Mouse (Mus musculus): ENCODE measurements around the gene Reck. TPM values are rescaled to one million over a fixed set of nuclear protein-coding genes. Genes with fewer than 3 reads are reported as not detected.

Reck gene
- polyA plus RNA-seq, 1 experiment from 2014 or later, result 2.3 TPM

GRCm38 (mm10) chr4:43968650-43969049 lies 93.3 kb downstream of the Reck start:
- peaks cover 18% of the 10 kb centered on the region for H3K36me3 ChIP-seq (replicated peaks; ENCODE audit: insufficient read depth, low read length)
- H3K4me2 ChIP-seq (ENCODE audit: low read depth, low read length), result no peak overlapping the region
- H3K4me1 ChIP-seq (ENCODE audit: insufficient read depth), result peaks cover 72% of the 10 kb centered on the region
- no peak overlapping the region for H3K9ac ChIP-seq (replicated peaks)
- ATAC-seq, result no peak
- DNase-seq, result no peak
- TF ChIP-seq CTCF (IDR thresholded peaks at IDR 0.05; ENCODE audit: low read depth), result no peak
- TF ChIP-seq EP300 (IDR thresholded peaks at IDR 0.05; ENCODE audit: low read depth), result no peak
- WGBS (ENCODE audit: insufficient replicate concordance), result 86% methylated on average over 13 of the region's 13 CpGs
- H3K9me3 ChIP-seq (ENCODE audit: low read length), result no peaks in the 10 kb centered on the region
- no peaks in the 10 kb centered on the region for H3K27me3 ChIP-seq (ENCODE audit: insufficient read depth, low read length)
- no peak overlapping the region; the same call in 1 of the 2 replicates for H3K27ac ChIP-seq (ENCODE audit: low read depth)
- H3K4me3 ChIP-seq (ENCODE audit: low read depth, low read length), result no peak overlapping the region

GRCm38 (mm10) chr4:43969373-43969772 lies 94.0 kb downstream of the Reck start:
- 0 out of 2 replicates have a peak overlapping the region, but pooled peaks have one; percentile 16 for H3K9ac ChIP-seq (replicated peaks)
- DNase-seq (no peak), ATAC-seq (no peak)
- no peak overlapping the region for H3K4me3 ChIP-seq (ENCODE audit: low read depth, low read length)
- no peaks in the 10 kb centered on the region for H3K27me3 ChIP-seq (ENCODE audit: insufficient read depth, low read length)
- H3K4me2 ChIP-seq (ENCODE audit: low read depth, low read length), result no peak overlapping the region
- 39% methylated on average over 4 of the region's 4 CpGs for WGBS (ENCODE audit: insufficient replicate concordance)
- H3K27ac ChIP-seq (ENCODE audit: low read depth), result peak overlapping the region; percentile 34; the same call in 1 of the 2 replicates
- H3K4me1 ChIP-seq (ENCODE audit: insufficient read depth), result peaks cover 72% of the 10 kb centered on the region
- no peaks in the 10 kb centered on the region for H3K9me3 ChIP-seq (ENCODE audit: low read length)
- H3K36me3 ChIP-seq (replicated peaks; ENCODE audit: insufficient read depth, low read length), result peaks cover 20% of the 10 kb centered on the region
- TF ChIP-seq EP300 (IDR thresholded peaks at IDR 0.05; ENCODE audit: low read depth), result no peak
- TF ChIP-seq CTCF (IDR thresholded peaks at IDR 0.05; ENCODE audit: low read depth), result no peak

- DNase-seq (no peak), ATAC-seq (no peak)
- Histone ChIP-seq H3K9me3 (ENCODE audit: low read length) (no peaks in the 10 kb centered on the region), H3K36me3 (replicated peaks; ENCODE audit: insufficient read depth, low read length) (peaks cover 20% of the 10 kb centered on the region), H3K27ac (ENCODE audit: low read depth) (peak overlapping the region; percentile 16; the same call in 1 of the 2 replicates), H3K4me1 (ENCODE audit: insufficient read depth) (peaks cover 66% of the 10 kb centered on the region), H3K4me3 (ENCODE audit: low read depth, low read length) (no peak overlapping the region), H3K27me3 (ENCODE audit: insufficient read depth, low read length) (no peaks in the 10 kb centered on the region), H3K9ac (replicated peaks) (no peak overlapping the region), H3K4me2 (ENCODE audit: low read depth, low read length) (no peak overlapping the region)
- TF ChIP-seq EP300 (IDR thresholded peaks at IDR 0.05; ENCODE audit: low read depth), result no peak
- TF ChIP-seq CTCF (IDR thresholded peaks at IDR 0.05; ENCODE audit: low read depth), result no peak
- 86% methylated on average over 20 of the region's 20 CpGs for WGBS (ENCODE audit: insufficient replicate concordance)
These were observed 95.3 kb downstream of the Reck start for GRCm38 (mm10) chr4:43970393-43971330.

GRCm38 (mm10) chr4:43971541-43972136 lies 96.3 kb downstream of the Reck start:
- H3K27me3 ChIP-seq (ENCODE audit: insufficient read depth, low read length), result no peaks in the 10 kb centered on the region
- no peak overlapping the region for H3K4me3 ChIP-seq (ENCODE audit: low read depth, low read length)
- H3K27ac ChIP-seq (ENCODE audit: low read depth), result peak overlapping the region; percentile 88
- peak overlapping the region; percentile 27; the same call in 1 of the 2 replicates for H3K9ac ChIP-seq (replicated peaks)
- H3K4me1 ChIP-seq (ENCODE audit: insufficient read depth), result peaks cover 60% of the 10 kb centered on the region
- peaks cover 20% of the 10 kb centered on the region for H3K36me3 ChIP-seq (replicated peaks; ENCODE audit: insufficient read depth, low read length)
- ATAC-seq (no peak), DNase-seq (no peak)
- 56% methylated on average over 9 of the region's 9 CpGs for WGBS (ENCODE audit: insufficient replicate concordance)
- H3K9me3 ChIP-seq (ENCODE audit: low read length), result no peaks in the 10 kb centered on the region
- no peak for TF ChIP-seq CTCF (IDR thresholded peaks at IDR 0.05; ENCODE audit: low read depth)
- no peak for TF ChIP-seq EP300 (IDR thresholded peaks at IDR 0.05; ENCODE audit: low read depth)
- peak overlapping the region; percentile 46 for H3K4me2 ChIP-seq (ENCODE audit: low read depth, low read length)

GRCm38 (mm10) chr4:43972137-43972591 lies 96.8 kb downstream of the Reck start:
- H3K36me3 ChIP-seq (replicated peaks; ENCODE audit: insufficient read depth, low read length), result peaks cover 20% of the 10 kb centered on the region
- H3K4me2 ChIP-seq (ENCODE audit: low read depth, low read length), result peak overlapping the region; percentile 46
- peak overlapping the region; percentile 27; the same call in 1 of the 2 replicates for H3K9ac ChIP-seq (replicated peaks)
- peak overlapping the region; percentile 88 for H3K27ac ChIP-seq (ENCODE audit: low read depth)
- DNase-seq (peak; percentile 89), ATAC-seq (peak; percentile 61)
- TF ChIP-seq CTCF (IDR thresholded peaks at IDR 0.05; ENCODE audit: low read depth) (no peak), EP300 (IDR thresholded peaks at IDR 0.05; ENCODE audit: low read depth) (peak; percentile 61)
- H3K4me3 ChIP-seq (ENCODE audit: low read depth, low read length), result no peak overlapping the region
- H3K27me3 ChIP-seq (ENCODE audit: insufficient read depth, low read length), result no peaks in the 10 kb centered on the region
- WGBS (ENCODE audit: insufficient replicate concordance), result 3% methylated on average over 7 of the region's 8 CpGs
- peaks cover 54% of the 10 kb centered on the region for H3K4me1 ChIP-seq (ENCODE audit: insufficient read depth)
- no peaks in the 10 kb centered on the region for H3K9me3 ChIP-seq (ENCODE audit: low read length)

- no peaks in the 10 kb centered on the region for H3K9me3 ChIP-seq (ENCODE audit: low read length)
- H3K9ac ChIP-seq (replicated peaks), result no peak overlapping the region
- WGBS (ENCODE audit: insufficient replicate concordance), result 32% methylated on average over 4 of the region's 4 CpGs
These were observed 98.2 kb downstream of the Reck start for GRCm38 (mm10) chr4:43973526-43973981.

More at GRCm38 (mm10) chr4:43973526-43973981, 98.2 kb downstream of the Reck start:
- no peak; the same call in 1 of the 2 replicates for TF ChIP-seq EP300 (IDR thresholded peaks at IDR 0.05; ENCODE audit: low read depth)
- TF ChIP-seq CTCF (IDR thresholded peaks at IDR 0.05; ENCODE audit: low read depth), result no peak
- Histone ChIP-seq H3K4me2 (ENCODE audit: low read depth, low read length) (peak overlapping the region; percentile 14; the same call in 1 of the 2 replicates), H3K36me3 (replicated peaks; ENCODE audit: insufficient read depth, low read length) (peaks cover 18% of the 10 kb centered on the region), H3K4me3 (ENCODE audit: low read depth, low read length) (no peak overlapping the region), H3K27me3 (ENCODE audit: insufficient read depth, low read length) (no peaks in the 10 kb centered on the region), H3K27ac (ENCODE audit: low read depth) (peak overlapping the region; percentile 45), H3K4me1 (ENCODE audit: insufficient read depth) (peaks cover 46% of the 10 kb centered on the region)
- DNase-seq (no peak), ATAC-seq (peak; percentile 10)
